Mouse (Mus musculus): ENCODE data around the gene Ttll5. TPM values are rescaled to one million over a fixed set of nuclear protein-coding genes. Genes with fewer than 3 reads are reported as not detected.

Ttll5 gene
- polyA plus RNA-seq, 1 experiment from 2014 or later, result 13.9 TPM

- Histone ChIP-seq H3K4me1 (peaks cover 21% of the 10 kb centered on the region), H3K9ac (no peak overlapping the region), H3K27ac (no peak overlapping the region), H3K27me3 (no peaks in the 10 kb centered on the region), H3K9me3 (no peaks in the 10 kb centered on the region), H3K4me3 (no peak overlapping the region), H3K36me3 (no peaks in the 10 kb centered on the region), H3K4me2 (no peak overlapping the region)
- 66% methylated on average over 7 of the region's 10 CpGs for WGBS
- no peak for ATAC-seq (ENCODE audit: borderline replicate concordance, extremely low read depth, low FRiP score, low TSS enrichment)
Measured at GRCm38 (mm10) chr12:86105546-86105945, 281.1 kb downstream of the Ttll5 start.

- Histone ChIP-seq H3K4me3 (no peak overlapping the region), H3K27ac (no peak overlapping the region), H3K4me1 (peaks cover 21% of the 10 kb centered on the region), H3K9me3 (no peaks in the 10 kb centered on the region), H3K36me3 (no peaks in the 10 kb centered on the region), H3K27me3 (no peaks in the 10 kb centered on the region), H3K4me2 (no peak overlapping the region), H3K9ac (no peak overlapping the region)
- no peak for ATAC-seq (ENCODE audit: borderline replicate concordance, extremely low read depth, low FRiP score, low TSS enrichment)
- 86% methylated on average over 9 of the region's 9 CpGs for WGBS
Measured at GRCm38 (mm10) chr12:86106086-86106485, 281.6 kb downstream of the Ttll5 start.

GRCm38 (mm10) chr12:86107645-86108044, 283.2 kb downstream of the Ttll5 start:
- H3K4me3 ChIP-seq, result no peak overlapping the region
- no peaks in the 10 kb centered on the region for H3K36me3 ChIP-seq
- H3K27me3 ChIP-seq, result no peaks in the 10 kb centered on the region
- H3K4me2 ChIP-seq, result no peak overlapping the region
- 60% methylated on average over 7 of the region's 7 CpGs for WGBS
- H3K27ac ChIP-seq, result no peak overlapping the region
- H3K9ac ChIP-seq, result no peak overlapping the region
- no peaks in the 10 kb centered on the region for H3K9me3 ChIP-seq
- peaks cover 19% of the 10 kb centered on the region for H3K4me1 ChIP-seq
- no peak for ATAC-seq (ENCODE audit: borderline replicate concordance, extremely low read depth, low FRiP score, low TSS enrichment)

GRCm38 (mm10) chr12:86109531-86109930, 285.1 kb downstream of the Ttll5 start:
- Histone ChIP-seq H3K27me3 (no peaks in the 10 kb centered on the region), H3K9ac (no peak overlapping the region), H3K4me1 (peaks cover 3% of the 10 kb centered on the region), H3K4me2 (no peak overlapping the region), H3K27ac (no peak overlapping the region), H3K4me3 (no peak overlapping the region), H3K36me3 (no peaks in the 10 kb centered on the region), H3K9me3 (no peaks in the 10 kb centered on the region)
- ATAC-seq (ENCODE audit: borderline replicate concordance, extremely low read depth, low FRiP score, low TSS enrichment), result no peak
- 78% methylated on average over 4 of the region's 4 CpGs for WGBS

- Histone ChIP-seq H3K27ac (no peak overlapping the region), H3K4me1 (no peaks in the 10 kb centered on the region), H3K27me3 (no peaks in the 10 kb centered on the region), H3K4me3 (no peak overlapping the region), H3K9me3 (no peaks in the 10 kb centered on the region), H3K9ac (no peak overlapping the region), H3K4me2 (no peak overlapping the region), H3K36me3 (no peaks in the 10 kb centered on the region)
- no peak for ATAC-seq (ENCODE audit: borderline replicate concordance, extremely low read depth, low FRiP score, low TSS enrichment)
- WGBS, result 93% methylated on average over 2 of the region's 2 CpGs
Measured at GRCm38 (mm10) chr12:86110637-86111036, 286.2 kb downstream of the Ttll5 start.

Other genes starting within 250 kb of the Ttll5 start
- 0.89 and 1.6 TPM in 2 replicates for gene Jdp2, start 225.6 kb upstream of the Ttll5 start, polyA plus RNA-seq (2015; fragmentation: Nextera tagmentation; extraction: Ambion mirVana)
- 2.9 and 3.8 TPM in 2 replicates for gene Batf, start 138.0 kb upstream of the Ttll5 start, polyA plus RNA-seq (2015; fragmentation: Nextera tagmentation; extraction: Ambion mirVana)
- 3.6 and 5.1 TPM in 2 replicates for gene Flvcr2, start 78.1 kb upstream of the Ttll5 start, polyA plus RNA-seq (2015; fragmentation: Nextera tagmentation; extraction: Ambion mirVana)
- 111 and 114 TPM in 2 replicates for gene Erg28, start 109 bp upstream of the Ttll5 start, polyA plus RNA-seq (2015; fragmentation: Nextera tagmentation; extraction: Ambion mirVana)